Mouse (Mus musculus) ES-Bruce4 (cell line): ENCODE measurements around the gene Celf2. TPM values are rescaled to one million over a fixed set of nuclear protein-coding genes. Genes with fewer than 3 reads are reported as not detected.

Experiments used
- H3K27ac ChIP-seq: 2 replicates; pipeline ENCODE4 v1.5.1; 2012; ENCODE audit warnings: low read length, inconsistent platforms; ENCODE audit not compliant: insufficient read depth
- H3K27me3 ChIP-seq: 2 replicates; pipeline ENCODE4 v1.6.1; 2012; ENCODE audit warnings: mild to moderate bottlenecking, low read length, inconsistent platforms; ENCODE audit not compliant: control insufficient read depth, poor library complexity, insufficient read depth, severe bottlenecking
- H3K36me3 ChIP-seq: 2 replicates; pipeline ENCODE4 v1.6.1; 2012; ENCODE audit warnings: inconsistent platforms, mild to moderate bottlenecking, low read length, moderate library complexity; ENCODE audit not compliant: control insufficient read depth, poor library complexity, insufficient read depth, severe bottlenecking
- H3K4me1 ChIP-seq: one replicate; pipeline ENCODE4 v1.8.1; 2011; ENCODE audit warnings: low read length; ENCODE audit not compliant: control insufficient read depth, insufficient read depth
- H3K4me3 ChIP-seq: 2 replicates; pipeline ENCODE4 v1.5.1; 2011; ENCODE audit warnings: low read depth, mild to moderate bottlenecking, low read length
- H3K9ac ChIP-seq: 2 replicates; pipeline ENCODE4 v1.6.1; 2012; ENCODE audit warnings: low read depth, mild to moderate bottlenecking, inconsistent platforms; ENCODE audit not compliant: poor library complexity, severe bottlenecking
- H3K9me3 ChIP-seq: replicated peaks from 2 replicates; pipeline ENCODE4 v1.6.1; 2012; ENCODE audit warnings: mild to moderate bottlenecking, low read length, inconsistent platforms; ENCODE audit not compliant: control insufficient read depth, poor library complexity, insufficient read depth, severe bottlenecking
- CTCF ChIP-seq: IDR thresholded peaks from one replicate; pipeline ENCODE4 v1.8.1; 2011; ENCODE audit warnings: low read depth, low read length
- EP300 ChIP-seq: IDR thresholded peaks from 2 replicates; pipeline ENCODE4 v1.6.1; 2011; ENCODE audit warnings: low read depth, low read length; ENCODE audit not compliant: insufficient read depth
- POLR2A ChIP-seq: IDR thresholded peaks from one replicate; pipeline ENCODE4 v1.8.1; 2011; ENCODE audit warnings: low read length; ENCODE audit not compliant: insufficient read depth
- polyA plus RNA-seq: library from polyadenylated mRNA; stranded (reverse); fragments of >200 nt; gene quantifications from 2 replicates; pipeline ENCODE4 v1.2.4, GENCODE M21; 2011; ENCODE audit warnings: low read depth; ENCODE audit not compliant: missing spikeins, insufficient read depth, insufficient read length

Celf2 gene
- polyA plus RNA-seq, 1 experiment: 10.6 TPM

DNA sequence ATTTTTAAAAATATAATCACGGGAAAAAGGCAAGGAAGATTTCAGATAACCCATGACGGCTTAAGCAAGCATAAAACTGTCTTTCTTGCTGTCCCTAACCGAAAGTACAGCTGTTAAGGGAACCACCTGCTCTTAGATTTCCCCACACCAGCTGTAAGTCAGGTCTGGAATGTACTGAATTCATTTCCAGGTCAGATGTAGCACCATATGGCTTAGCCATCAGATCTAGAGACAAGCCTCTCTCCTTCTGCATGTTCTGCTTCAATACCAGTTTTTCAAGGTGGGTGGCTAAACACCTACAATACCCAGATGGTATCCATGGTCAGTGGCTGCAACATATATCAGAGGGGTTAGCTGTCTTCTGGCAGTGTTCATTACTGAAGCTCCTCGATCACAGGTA, 841.8 kb downstream of the Celf2 start:
- H3K27me3 ChIP-seq: no peaks in the 10 kb centered on the region
- H3K4me3 ChIP-seq: no peak overlapping the region
- no peaks in the 10 kb centered on the region for H3K4me1 ChIP-seq
- no peak overlapping the region for H3K9ac ChIP-seq
- TF ChIP-seq CTCF (no peak), EP300 (no peak), POLR2A (no peak)
- no peaks in the 10 kb centered on the region for H3K9me3 ChIP-seq
- no peaks in the 10 kb centered on the region for H3K36me3 ChIP-seq
- H3K27ac ChIP-seq: no peak overlapping the region

DNA sequence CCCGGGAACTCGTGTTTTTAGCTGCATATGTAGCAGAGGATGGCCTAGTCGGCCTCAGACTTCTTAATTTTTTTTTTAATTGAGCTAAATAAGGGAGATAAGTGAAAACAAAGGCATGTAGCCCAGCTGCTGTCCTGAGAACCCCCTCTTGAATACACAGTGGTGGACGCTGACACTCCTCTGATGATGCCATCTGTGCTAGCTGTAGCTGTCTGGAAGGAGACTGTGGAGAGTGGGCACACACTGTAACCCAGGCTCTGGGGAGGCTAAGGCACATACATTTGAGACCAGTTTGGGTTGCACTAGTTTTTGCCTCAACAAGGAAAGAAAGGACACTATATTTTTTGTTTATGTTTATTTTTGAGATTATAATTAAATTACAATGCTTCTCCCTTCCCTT, 849.5 kb downstream of the Celf2 start:
- Histone ChIP-seq H3K4me3 (no peak overlapping the region), H3K4me1 (no peaks in the 10 kb centered on the region), H3K9me3 (no peaks in the 10 kb centered on the region), H3K9ac (no peak overlapping the region), H3K27me3 (no peaks in the 10 kb centered on the region), H3K36me3 (no peaks in the 10 kb centered on the region), H3K27ac (no peak overlapping the region)
- TF ChIP-seq CTCF (no peak), EP300 (no peak), POLR2A (no peak)

DNA sequence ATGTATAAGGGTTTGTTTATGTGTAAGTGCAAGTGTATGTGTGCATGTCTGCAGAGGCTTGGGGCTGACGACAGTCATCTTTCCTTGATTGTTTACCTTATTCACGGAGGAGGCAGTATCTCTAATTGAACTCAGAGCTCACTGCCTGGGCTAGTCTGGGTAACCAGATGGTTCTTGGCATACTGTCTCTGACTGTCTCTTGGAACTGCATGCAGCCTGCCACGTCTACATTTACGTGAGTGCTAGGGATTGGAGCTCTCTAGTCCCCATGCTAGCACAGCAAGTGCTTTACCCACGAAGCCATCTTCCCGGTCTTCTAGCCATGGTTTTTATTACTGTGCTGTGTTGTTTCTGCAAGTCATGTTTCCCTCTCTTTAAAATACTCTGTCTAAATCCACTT, 855.6 kb downstream of the Celf2 start:
- no peak overlapping the region for H3K4me3 ChIP-seq
- H3K9ac ChIP-seq: no peak overlapping the region
- no peaks in the 10 kb centered on the region for H3K36me3 ChIP-seq
- no peak for TF ChIP-seq CTCF
- TF ChIP-seq POLR2A: no peak
- TF ChIP-seq EP300: no peak
- H3K27ac ChIP-seq: no peak overlapping the region
- H3K27me3 ChIP-seq: no peaks in the 10 kb centered on the region
- no peaks in the 10 kb centered on the region for H3K9me3 ChIP-seq
- no peaks in the 10 kb centered on the region for H3K4me1 ChIP-seq

DNA sequence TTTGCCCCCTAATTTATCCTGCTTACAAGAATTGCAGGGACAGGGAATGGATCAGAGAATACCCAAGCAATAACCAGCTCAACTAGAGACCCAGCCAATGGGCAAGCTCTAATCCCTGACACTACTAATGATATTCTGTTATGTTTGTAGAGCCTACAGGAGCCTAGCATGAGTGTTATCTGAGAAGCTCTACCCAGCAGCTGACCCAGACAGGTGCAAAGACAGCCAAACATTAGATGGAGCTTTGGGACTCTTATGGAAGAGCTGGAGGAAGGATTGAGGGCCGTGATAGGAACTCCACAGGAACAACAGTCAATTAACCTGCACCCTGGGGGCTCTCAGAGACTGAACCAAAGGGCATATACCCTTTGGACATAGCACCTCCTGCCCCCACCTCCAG, 857.7 kb downstream of the Celf2 start:
- TF ChIP-seq POLR2A: no peak
- no peak for TF ChIP-seq EP300
- no peak for TF ChIP-seq CTCF
- H3K4me1 ChIP-seq: no peaks in the 10 kb centered on the region
- no peak overlapping the region for H3K27ac ChIP-seq
- H3K27me3 ChIP-seq: no peaks in the 10 kb centered on the region
- H3K36me3 ChIP-seq: no peaks in the 10 kb centered on the region
- H3K4me3 ChIP-seq: no peak overlapping the region
- H3K9me3 ChIP-seq: no peaks in the 10 kb centered on the region
- no peak overlapping the region for H3K9ac ChIP-seq

DNA sequence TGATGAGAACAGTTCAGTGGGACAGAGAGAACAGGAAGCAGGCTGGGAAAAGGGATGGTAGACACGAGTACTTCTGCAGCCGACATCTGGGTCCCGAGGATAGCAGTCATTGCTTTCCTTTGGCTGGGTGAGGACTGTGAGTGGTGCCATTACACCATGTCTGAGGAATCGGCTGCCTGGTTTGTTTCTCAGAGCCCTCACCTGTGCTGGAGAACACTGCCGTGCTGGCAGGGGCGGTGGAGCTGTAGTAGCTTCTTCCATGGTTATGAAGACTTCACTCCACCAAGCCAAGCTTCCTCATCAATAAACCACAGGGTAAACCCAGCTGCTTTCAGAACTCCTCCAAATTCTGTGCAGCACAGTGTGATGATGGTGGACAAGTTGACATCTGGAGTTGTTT, 860.5 kb downstream of the Celf2 start:
- TF ChIP-seq POLR2A (no peak), CTCF (no peak), EP300 (no peak)
- H3K4me1 ChIP-seq: no peaks in the 10 kb centered on the region

DNA sequence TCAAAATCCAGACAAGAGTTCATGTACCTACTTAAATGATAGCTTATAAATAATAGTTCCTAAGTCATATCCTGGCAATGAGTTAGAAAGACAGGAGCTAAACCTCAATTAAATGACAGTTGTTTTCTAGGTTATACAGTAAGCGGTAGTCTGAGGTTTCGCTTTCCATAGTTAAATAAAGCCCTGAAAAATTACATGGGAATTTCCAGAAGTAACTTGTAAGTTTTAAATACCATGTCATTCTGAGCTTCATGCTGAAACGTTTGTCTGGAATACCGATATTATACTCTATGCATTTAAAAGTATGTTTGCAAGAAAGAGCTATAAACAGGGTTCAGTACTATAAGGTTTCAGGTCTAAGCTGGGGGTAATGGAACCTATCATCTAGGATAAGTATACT, 862.3 kb downstream of the Celf2 start:
- Histone ChIP-seq H3K9ac (no peak overlapping the region), H3K4me1 (no peaks in the 10 kb centered on the region), H3K27ac (no peak overlapping the region), H3K36me3 (no peaks in the 10 kb centered on the region), H3K9me3 (no peaks in the 10 kb centered on the region), H3K27me3 (no peaks in the 10 kb centered on the region), H3K4me3 (no peak overlapping the region)
- TF ChIP-seq CTCF: no peak

More for the DNA sequence above, 860.5 kb downstream of the Celf2 start:
- no peaks in the 10 kb centered on the region for H3K27me3 ChIP-seq
- H3K36me3 ChIP-seq: no peaks in the 10 kb centered on the region
- no peaks in the 10 kb centered on the region for H3K9me3 ChIP-seq
- no peak overlapping the region for H3K27ac ChIP-seq
- H3K9ac ChIP-seq: no peak overlapping the region
- H3K4me3 ChIP-seq: no peak overlapping the region
